In genomic region chr3:110303166-110303565, GRCm38 (mm10) we compare ENCODE assay signal across 10 mouse cellular contexts. TPM values are rescaled to one million over a fixed set of nuclear protein-coding genes. Genes with fewer than 3 reads are reported as not detected.
DNase-seq lines count a peak whose midpoint lies in the region; ATAC-seq lines count a peak whose summit lies in the region.
"Had no signal": no experiment of that assay in that cellular context is flagged by ENCODE, and none has a peak within 500 bp of the region (broad histone marks: within the 10 kb centered on the region; RNA-seq: fewer than 3 reads in every experiment).

No protein-coding gene starts in this region.

- DNase-seq in frontal cortex, postnatal 25 days (ENCODE audit: low spot score in 2 of 2) = no peak
- peak; percentile 19 for DNase-seq in right cerebral cortex, postnatal 10 days (ENCODE audit: low spot score in 2 of 2)
- no peak for DNase-seq in right cerebral cortex, postnatal 36 days (ENCODE audit: low spot score in 2 of 2)
- peak; percentile 54 for DNase-seq in gastrocnemius, postnatal 25 days
- no peak for DNase-seq in spleen, postnatal 14 days (ENCODE audit: low spot score in 2 of 2)
- DNase-seq: cerebellum, adult 9-11 months; right cerebral cortex, adult 18-20 months had no signal

- 0 out of 2 replicates have a peak, but pooled peaks have one; percentile 31 for ATAC-seq in frontal cortex, adult (ENCODE audit: low TSS enrichment)
- ATAC-seq in monocyte, adult 5-6 weeks (replicated peaks; ENCODE audit: insufficient number of reproducible peaks, low FRiP score, low TSS enrichment, poor library complexity, severe bottlenecking) = no peak
- ATAC-seq: intestine, embryonic 15.5 days had no signal

RNA-seq across cellular contexts. Expression of gene Prmt6, which starts 52.4 kb away (rescaled TPM):
- 1 to 10 TPM; 2.4 to 2.5 TPM for total RNA-seq in gastrocnemius, postnatal 25 days (2021)
- total RNA-seq in monocyte, adult 5-6 weeks (2017) = 7.8 to 10.5 TPM (median 8.4 TPM) in 3 replicates

Comparison
In these comparisons a context has a peak if more than half of its experiments do, and no peak if none do; other contexts are left out.
1. DNase-seq: peak in right cerebral cortex, postnatal 10 days (2 of 2) and gastrocnemius, postnatal 25 days (single experiment); none in frontal cortex, postnatal 25 days (0 of 2), right cerebral cortex, postnatal 36 days (0 of 2) and spleen, postnatal 14 days (0 of 2).